Mouse (Mus musculus) kidney, postnatal 0 days (tissue): ENCODE data around the gene Atp5d. TPM values are rescaled to one million over a fixed set of nuclear protein-coding genes. Genes with fewer than 3 reads are reported as not detected.

Source experiments
- ATAC-seq: fragments of 200-750 bp; cut with Nextera tagmentation; replicated peaks from 2 replicates; pipeline ENCODE4 v1.8.0; 2017; ENCODE audit warnings: low read depth, moderate number of reproducible peaks, moderate TSS enrichment, moderate library complexity; ENCODE audit not compliant: low FRiP score
- DNase-seq: peaks from one replicate; pipeline ENCODE4 v3.0.0-alpha.2; 2016; ENCODE audit warnings: low spot score
- H3K27ac ChIP-seq: fragments of 300-500 bp; sonication (generic); 2 replicates; pipeline ENCODE4 v1.5.1; 2014; ENCODE audit warnings: mild to moderate bottlenecking
- H3K27me3 ChIP-seq: fragments of 300-500 bp; sonication (generic); 2 replicates; pipeline ENCODE4 v1.6.1; 2014; ENCODE audit warnings: low read length, mixed read lengths; ENCODE audit not compliant: insufficient read depth
- H3K36me3 ChIP-seq: fragments of 300-500 bp; sonication (generic); 2 replicates; pipeline ENCODE4 v1.6.1; 2014; ENCODE audit warnings: low read length, mixed read lengths; ENCODE audit not compliant: insufficient read depth
- H3K4me1 ChIP-seq: fragments of 300-500 bp; sonication (generic); replicated peaks from 2 replicates; pipeline ENCODE4 v1.6.1; 2014; ENCODE audit warnings: antibody characterized with exemption, low read length, mixed read lengths; ENCODE audit not compliant: insufficient read depth
- H3K4me2 ChIP-seq: fragments of 300-500 bp; sonication (generic); 2 replicates; pipeline ENCODE4 v1.6.1; 2014; ENCODE audit warnings: mild to moderate bottlenecking, low read length, moderate library complexity, mixed read lengths
- H3K4me3 ChIP-seq: fragments of 300-500 bp; sonication (generic); replicated peaks from 2 replicates; pipeline ENCODE4 v1.5.1; 2014; ENCODE audit warnings: low read depth, low read length
- H3K9ac ChIP-seq: fragments of 300-500 bp; sonication (generic); 2 replicates; pipeline ENCODE4 v1.6.1; 2014; ENCODE audit warnings: low read depth, low read length
- H3K9me3 ChIP-seq: fragments of 300-500 bp; sonication (generic); replicated peaks from 2 replicates; pipeline ENCODE4 v1.6.1; 2016; ENCODE audit warnings: low read length, inconsistent platforms, mixed read lengths
- CTCF ChIP-seq: IDR thresholded peaks from 2 replicates; pipeline ENCODE4 v1.5.1; 2016; ENCODE audit warnings: antibody characterized with exemption, low read depth, mild to moderate bottlenecking, moderate library complexity
- WGBS: fragments of 180-500 bp; shearing (Covaris S2); extraction: QIAGEN DNeasy Blood & Tissue Kit; methylation state at CpG from one replicate; pipeline ENCODE4 v1.1.7; 2014; 5-methylcytosine and 5-hydroxymethylcytosine counted together
- polyA plus RNA-seq: library from polyadenylated mRNA; unstranded; fragments of >200 nt; fragmentation: Nextera tagmentation; extraction: Ambion mirVana; gene quantifications from 2 replicates; pipeline ENCODE4 v1.2.1, GENCODE M21; 2015

Atp5d gene
- polyA plus RNA-seq, 1 experiment from 2014 or later: 936 TPM

DNA sequence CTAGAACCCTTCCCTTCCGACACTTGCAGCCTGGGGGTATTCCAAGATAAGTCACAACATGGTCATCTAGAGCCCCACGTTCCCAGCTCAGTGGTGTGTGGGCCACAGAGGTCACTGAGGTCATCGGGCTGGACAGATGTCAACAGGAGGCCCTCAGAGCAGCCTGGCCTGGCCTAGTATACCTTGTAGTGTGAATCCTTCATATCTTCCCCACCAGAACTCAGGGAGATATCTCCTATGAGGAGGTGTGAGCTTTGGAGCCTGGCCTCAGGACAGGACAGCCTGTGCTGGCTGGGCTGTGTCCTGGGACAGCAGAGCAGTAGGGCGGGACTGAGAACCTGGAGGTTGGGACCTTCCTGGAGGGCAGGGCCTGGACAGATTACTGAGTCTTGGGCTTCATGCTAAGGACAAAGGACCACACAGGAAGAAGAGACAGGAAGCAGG lies 8.2 kb downstream of the Atp5d start:
- no peak overlapping the region for H3K4me2 ChIP-seq
- DNase-seq: no peak

GRCm38 (mm10) chr10:80147146-80147718 lies 8.8 kb downstream of the Atp5d start:
- DNase-seq (no peak), ATAC-seq (no peak)
- Histone ChIP-seq H3K9ac (peak overlapping the region; percentile 77; the same call in 1 of the 2 replicates), H3K36me3 (peaks cover 28% of the 10 kb centered on the region), H3K27ac (peak overlapping the region; percentile 100), H3K9me3 (no peaks in the 10 kb centered on the region), H3K4me1 (peaks cover 19% of the 10 kb centered on the region), H3K4me3 (peak overlapping the region; percentile 99; the same call in 1 of the 2 replicates), H3K27me3 (no peaks in the 10 kb centered on the region), H3K4me2 (peak overlapping the region; percentile 58; the same call in 1 of the 2 replicates)
- TF ChIP-seq CTCF: no peak
- WGBS: 63% methylated on average over 5 of the region's 5 CpGs

More for the DNA sequence above, 8.2 kb downstream of the Atp5d start:
- Histone ChIP-seq H3K4me1 (peaks cover 16% of the 10 kb centered on the region), H3K9ac (0 out of 2 replicates have a peak overlapping the region, but pooled peaks have one; percentile 0), H3K36me3 (peaks cover 28% of the 10 kb centered on the region), H3K27ac (peak overlapping the region; percentile 100), H3K4me3 (no peak overlapping the region), H3K27me3 (no peaks in the 10 kb centered on the region), H3K9me3 (no peaks in the 10 kb centered on the region)
- ATAC-seq: no peak
- no peak for TF ChIP-seq CTCF
- WGBS: 71% methylated on average over 4 of the region's 4 CpGs

GRCm38 (mm10) chr10:80147719-80148601 lies 9.5 kb downstream of the Atp5d start, which contains the start of gene Midn:
Gene Midn, plus strand, starts transcription at chr10:80148272.
- 0% methylated on average over 37 of the region's 42 CpGs for WGBS
- Histone ChIP-seq H3K9ac (peak within 1 kb of the TSS; percentile 77), H3K9me3 (no peaks in the 10 kb centered on the region), H3K27me3 (no peaks in the 10 kb centered on the region), H3K27ac (peak within 1 kb of the TSS; percentile 100), H3K36me3 (peaks cover 32% of the 10 kb centered on the region), H3K4me2 (peak within 1 kb of the TSS; percentile 58), H3K4me3 (peak within 1 kb of the TSS; percentile 99), H3K4me1 (peaks cover 23% of the 10 kb centered on the region)
- DNase-seq (peak; percentile 82), ATAC-seq (peak; percentile 30)
- peak; percentile 68 for TF ChIP-seq CTCF

- peaks cover 31% of the 10 kb centered on the region; the same call in 1 of the 2 replicates for H3K4me1 ChIP-seq
- peaks cover 38% of the 10 kb centered on the region for H3K36me3 ChIP-seq
- peak overlapping the region; percentile 100 for H3K27ac ChIP-seq
- peak; percentile 95 for DNase-seq
- peak overlapping the region; percentile 99 for H3K4me3 ChIP-seq
- peak; percentile 67 for TF ChIP-seq CTCF
- H3K9me3 ChIP-seq: no peaks in the 10 kb centered on the region
- H3K27me3 ChIP-seq: no peaks in the 10 kb centered on the region
- peak overlapping the region; percentile 77 for H3K9ac ChIP-seq
- H3K4me2 ChIP-seq: peak overlapping the region; percentile 58
- ATAC-seq: peak; percentile 45
- WGBS: under 1% methylated on average over 57 of the region's 57 CpGs
These were observed 10.3 kb downstream of the Atp5d start for GRCm38 (mm10) chr10:80148610-80149290.

GRCm38 (mm10) chr10:80149291-80150225 lies 11.1 kb downstream of the Atp5d start:
- peak overlapping the region; percentile 99 for H3K4me3 ChIP-seq
- DNase-seq (peak; percentile 99), ATAC-seq (peak; percentile 70)
- H3K27me3 ChIP-seq: no peaks in the 10 kb centered on the region
- peaks cover 38% of the 10 kb centered on the region for H3K36me3 ChIP-seq
- peak overlapping the region; percentile 69 for H3K4me2 ChIP-seq
- 1% methylated on average over 78 of the region's 88 CpGs for WGBS
- peak overlapping the region; percentile 98 for H3K9ac ChIP-seq
- H3K9me3 ChIP-seq: no peaks in the 10 kb centered on the region
- no peak for TF ChIP-seq CTCF
- peak overlapping the region; percentile 100 for H3K27ac ChIP-seq
- peaks cover 39% of the 10 kb centered on the region; the same call in 1 of the 2 replicates for H3K4me1 ChIP-seq
